Mouse (Mus musculus): Measurements from ENCODE around the gene Ggact.

The Ggact gene

GRCm38 (mm10) chr14:122896106-122896505, 17.5 kb downstream of the Ggact start:
- no peak for DNase-seq

DNA sequence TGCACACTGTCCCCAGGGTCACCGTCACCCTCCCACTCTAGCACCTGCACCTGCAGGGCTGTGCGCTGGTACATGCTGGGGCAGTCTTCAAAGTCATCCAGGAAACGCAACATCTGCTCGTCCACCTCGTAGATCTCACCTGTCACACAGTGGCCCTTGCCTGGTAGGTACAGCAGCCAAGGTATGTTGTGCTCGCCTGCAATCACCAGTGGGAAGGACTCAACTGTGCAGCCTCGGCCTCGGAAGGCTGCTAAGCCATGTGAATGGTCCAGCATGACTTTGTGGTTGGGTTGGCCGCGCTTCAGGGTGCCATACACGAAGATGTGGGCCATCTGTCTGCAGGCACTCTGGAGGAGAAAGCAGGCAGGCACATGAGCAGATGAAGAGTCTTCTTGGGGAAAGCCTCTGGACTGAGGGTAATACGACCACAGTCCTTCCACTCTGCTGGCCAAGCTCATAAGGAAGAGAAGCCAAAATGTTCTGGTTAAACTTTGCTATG, 22.0 kb downstream of the Ggact start:
- no peak for DNase-seq

DNA sequence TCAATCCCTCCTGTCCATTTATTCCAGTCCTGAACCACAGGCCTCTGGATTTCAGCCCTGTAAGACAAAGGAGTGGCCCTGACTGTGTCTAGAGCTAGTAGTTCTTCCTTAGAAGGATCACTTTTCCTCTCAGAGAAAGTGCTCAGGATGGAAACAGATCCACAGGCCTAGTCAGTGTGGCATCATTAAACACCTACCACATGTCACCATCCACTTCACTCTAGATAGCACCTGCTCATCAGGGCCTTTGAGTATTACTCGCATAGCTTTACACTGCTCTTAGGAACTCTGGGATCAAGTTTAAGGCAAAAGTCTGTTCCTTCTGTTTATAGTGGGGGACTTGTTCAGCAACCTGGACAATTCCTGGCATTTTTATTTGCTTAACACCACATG, 25.1 kb downstream of the Ggact start:
- DNase-seq: no peak

- no peak for DNase-seq
Measured at GRCm38 (mm10) chr14:122887702-122888479, 25.7 kb downstream of the Ggact start.

GRCm38 (mm10) chr14:122887278-122887677, 26.3 kb downstream of the Ggact start:
- no peak for DNase-seq

GRCm38 (mm10) chr14:122885893-122886292, 27.7 kb downstream of the Ggact start:
- peak; percentile 98 for DNase-seq

DNA sequence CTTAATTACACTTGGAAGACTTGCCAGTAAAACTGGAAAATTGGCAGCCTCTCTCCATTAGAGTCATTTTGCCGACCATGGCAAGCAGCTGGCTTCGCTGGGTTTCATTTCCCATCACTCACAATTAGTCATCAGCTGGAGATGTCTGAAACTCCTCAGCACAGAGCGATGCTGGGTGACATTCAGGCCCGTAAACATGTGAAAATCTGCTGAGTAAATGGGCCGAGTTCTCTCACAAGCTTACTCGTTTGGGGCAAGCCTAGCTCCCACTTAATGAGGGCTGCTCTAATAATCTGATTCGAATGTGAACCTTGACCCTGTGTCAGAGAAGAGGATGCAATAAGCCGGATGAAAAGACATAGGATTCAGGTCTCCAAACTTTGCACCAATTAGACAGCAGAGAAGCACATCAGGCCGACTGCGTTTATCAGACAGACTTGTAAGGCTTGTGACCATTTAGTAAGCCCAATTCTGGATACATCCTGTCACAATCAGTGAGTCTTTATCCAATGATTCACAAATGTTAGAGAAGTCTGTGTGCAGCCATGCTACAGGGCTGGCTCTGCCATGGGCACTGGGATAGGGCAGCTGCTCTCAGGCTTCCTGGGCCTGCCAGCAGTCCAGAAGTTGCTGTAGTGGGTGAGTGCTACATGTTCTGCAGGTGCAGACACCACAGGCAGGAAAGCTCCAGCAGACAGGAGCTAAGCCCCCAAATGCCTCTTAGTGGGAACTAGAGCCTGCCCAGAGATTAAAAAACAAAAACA, 29.6 kb downstream of the Ggact start:
- peak; percentile 34 for DNase-seq

- DNase-seq: no peak
Measured at GRCm38 (mm10) chr14:122883410-122883806, 30.1 kb downstream of the Ggact start.

GRCm38 (mm10) chr14:122882795-122883409, 30.7 kb downstream of the Ggact start:
- peak; percentile 34 for DNase-seq

DNA sequence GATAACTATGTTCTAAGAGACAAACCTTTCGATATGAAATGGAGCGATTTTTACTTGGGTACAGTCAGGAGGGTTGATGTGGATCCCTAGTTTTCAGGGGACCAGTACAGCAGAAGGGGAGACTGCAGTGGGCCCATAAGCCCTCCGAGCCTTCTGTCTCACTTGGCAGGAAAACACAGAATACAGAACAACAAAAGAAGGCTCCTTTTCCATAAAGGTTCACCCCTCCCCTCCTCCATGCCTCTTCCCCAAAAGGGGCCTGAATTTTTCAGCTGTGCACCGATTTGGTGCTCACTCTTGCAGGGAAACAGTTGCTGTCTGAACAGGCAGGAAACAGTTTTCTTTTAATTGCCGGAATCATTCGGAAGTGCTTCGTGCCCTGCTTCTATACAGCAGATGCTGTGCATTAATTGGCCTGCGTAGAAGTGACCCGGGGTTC, 31.3 kb downstream of the Ggact start:
- DNase-seq: peak; percentile 52

- peak; percentile 31 for DNase-seq
Measured at GRCm38 (mm10) chr14:122881699-122882098, 31.9 kb downstream of the Ggact start.

DNA sequence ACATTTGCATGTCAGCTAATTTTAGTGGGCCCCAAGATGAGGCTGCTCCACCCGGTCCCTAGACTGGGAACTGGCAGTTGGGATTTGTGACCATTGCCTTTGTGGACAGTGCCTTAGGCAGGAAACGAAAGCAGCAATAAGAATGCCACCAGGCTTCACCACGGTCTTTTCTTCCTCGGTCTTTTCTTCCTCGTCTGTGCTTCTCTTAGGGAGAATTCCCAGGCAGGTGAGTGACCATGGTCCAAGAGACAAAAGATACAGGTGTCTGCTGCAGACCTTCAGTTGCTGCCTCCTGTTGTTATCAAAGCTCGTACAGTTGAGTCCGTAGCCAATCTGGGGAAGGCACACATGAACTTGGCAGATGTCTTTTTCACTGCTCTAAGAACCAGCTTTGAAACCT, 33.3 kb downstream of the Ggact start:
- peak; percentile 41 for DNase-seq

- DNase-seq: peak; percentile 43
Measured at GRCm38 (mm10) chr14:122877787-122878186, 35.8 kb downstream of the Ggact start.

- DNase-seq: peak; percentile 54
Measured at GRCm38 (mm10) chr14:122876723-122877122, 36.8 kb downstream of the Ggact start.

GRCm38 (mm10) chr14:122876163-122876562, 37.4 kb downstream of the Ggact start:
- peak; percentile 87 for DNase-seq

DNA sequence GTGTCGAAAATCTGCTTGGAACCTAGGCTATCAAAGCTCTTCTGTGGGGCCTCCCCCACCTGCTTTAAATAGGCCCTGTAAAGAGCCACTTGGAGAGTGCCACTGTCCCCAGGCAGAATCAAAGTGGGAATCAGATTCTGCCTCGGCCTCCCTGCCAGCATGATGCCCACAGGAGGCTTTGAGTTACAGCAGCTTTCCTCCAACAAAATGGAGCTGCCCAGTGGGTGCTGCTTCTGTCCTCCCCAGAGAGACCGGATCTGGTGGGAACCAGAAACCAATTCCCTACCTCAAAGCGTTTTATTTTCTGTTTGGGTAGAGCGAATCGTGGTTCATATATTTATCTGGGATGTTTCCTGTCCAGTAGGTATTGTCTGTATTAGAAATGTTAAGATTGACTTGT, 37.9 kb downstream of the Ggact start:
- DNase-seq: peak; percentile 41

DNA sequence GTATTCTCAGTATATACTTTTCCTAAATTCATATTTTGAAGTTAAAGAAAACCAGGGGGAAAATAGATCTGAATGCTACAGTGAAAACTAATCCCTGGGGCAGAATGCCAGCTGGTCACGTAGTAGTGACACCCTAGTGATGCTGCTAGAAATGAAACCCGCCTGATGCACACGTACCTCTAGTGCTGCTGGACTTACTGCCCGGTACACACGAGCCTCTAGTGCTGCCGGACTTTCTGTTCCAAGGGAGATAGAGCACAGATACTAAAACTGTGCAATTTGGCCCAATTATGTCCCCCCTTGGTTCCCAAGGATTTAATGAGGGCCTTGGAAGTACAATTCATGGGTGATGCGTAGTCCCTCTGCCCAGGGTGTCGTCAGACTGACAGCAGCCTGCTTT, 38.5 kb downstream of the Ggact start:
- DNase-seq: peak; percentile 60

DNA sequence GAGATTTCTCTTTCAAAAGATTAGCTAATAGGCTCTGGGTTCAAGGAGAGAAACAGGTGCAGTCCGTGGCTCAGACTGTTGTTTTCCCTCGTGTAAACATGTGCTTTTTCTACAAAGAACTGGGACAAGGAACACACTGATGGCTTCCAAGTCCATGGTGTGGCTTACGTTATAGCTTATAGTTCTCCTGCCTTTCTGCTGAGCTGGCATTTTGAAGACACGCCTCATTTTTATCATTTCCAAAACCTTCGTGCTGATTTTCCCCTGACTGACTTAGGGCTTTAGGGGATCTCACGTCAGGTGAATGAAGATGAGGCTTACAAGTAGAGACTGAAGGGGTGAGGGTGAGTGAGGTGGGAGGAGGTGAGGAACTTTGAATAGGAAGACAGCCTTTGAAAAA, 40.9 kb downstream of the Ggact start:
- no peak for DNase-seq

GRCm38 (mm10) chr14:122871841-122872580, 41.5 kb downstream of the Ggact start:
- no peak for DNase-seq

- no peak for DNase-seq
Measured at GRCm38 (mm10) chr14:122869831-122870230, 43.7 kb downstream of the Ggact start.

- no peak for DNase-seq
Measured at GRCm38 (mm10) chr14:122867531-122868285, 45.8 kb downstream of the Ggact start.

Measured in cerebellum, adult 8-10 months (tissue).